Mouse (Mus musculus) adrenal gland, adult 18-20 months (tissue): Measurements from ENCODE around the gene Itga6. TPM values are rescaled to one million over a fixed set of nuclear protein-coding genes. Genes with fewer than 3 reads are reported as not detected.
A peak's percentile ranks its signal among the peaks of the same experiment; 100 is the strongest.

Experiments used
- DNase-seq, 2 experiments: peaks; one replicate each; pipeline ENCODE4 v3.0.0; 2021 to 2022; ENCODE audit warnings: low spot score in 2 of 2
- total RNA-seq, 2 experiments: library from RNA; stranded (reverse); gene quantifications; 1 replicate in 1 of 2; 2 replicates in 1 of 2; pipeline ENCODE4 v1.2.3; 2021

Gene Itga6
- total RNA-seq, 2 experiments from 2014 or later, result 104 to 133 TPM

- no peak for DNase-seq
Measured at GRCm38 (mm10) chr2:71837261-71837660, 91.8 kb downstream of the Itga6 start.

DNA sequence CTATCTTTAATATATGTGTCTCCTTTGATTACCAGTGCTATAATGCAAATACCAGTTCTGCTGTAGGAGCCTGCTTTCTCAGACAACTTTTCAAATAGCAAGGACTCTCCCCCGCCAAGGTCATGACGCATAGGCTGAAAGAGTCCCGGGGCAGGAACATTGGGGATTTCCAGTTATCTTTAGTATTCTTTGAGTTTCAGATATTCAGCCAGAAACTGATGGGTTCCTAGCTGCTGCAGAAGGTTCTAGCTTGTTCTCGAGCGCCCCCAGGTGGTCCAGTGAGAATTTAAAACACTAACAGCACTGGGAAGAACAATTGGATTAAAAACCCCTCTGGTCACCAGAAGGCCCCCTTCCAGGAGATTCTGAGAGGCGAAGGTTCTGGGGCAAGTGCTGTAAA, 92.4 kb downstream of the Itga6 start:
- DNase-seq, result peak; percentile 63 to 78

- DNase-seq, result no peak
Measured at GRCm38 (mm10) chr2:71843316-71843715, 97.9 kb downstream of the Itga6 start.

GRCm38 (mm10) chr2:71844906-71845305, 99.5 kb downstream of the Itga6 start:
- DNase-seq, result no peak

DNA sequence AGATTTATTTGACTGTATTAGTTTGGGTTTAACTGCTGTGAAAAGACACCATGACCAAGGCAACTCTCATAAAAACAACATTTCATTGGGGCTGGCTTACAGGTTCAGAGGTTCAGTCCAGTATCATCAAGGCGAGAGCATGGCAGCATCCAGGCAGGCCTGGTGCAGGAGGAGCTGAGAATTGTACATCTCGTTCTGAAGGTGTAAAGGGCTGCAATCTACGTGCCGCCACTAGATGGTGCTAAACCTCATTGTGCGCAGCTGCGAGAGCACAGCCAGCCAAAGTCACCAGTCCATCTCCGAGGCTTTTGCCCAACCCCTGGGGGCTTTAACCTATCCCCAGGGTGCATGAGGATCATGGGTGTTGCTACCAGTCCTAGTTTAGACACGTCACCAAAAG, 106.7 kb downstream of the Itga6 start:
- DNase-seq, result peak in 1 of 2 experiments; percentile 42

DNA sequence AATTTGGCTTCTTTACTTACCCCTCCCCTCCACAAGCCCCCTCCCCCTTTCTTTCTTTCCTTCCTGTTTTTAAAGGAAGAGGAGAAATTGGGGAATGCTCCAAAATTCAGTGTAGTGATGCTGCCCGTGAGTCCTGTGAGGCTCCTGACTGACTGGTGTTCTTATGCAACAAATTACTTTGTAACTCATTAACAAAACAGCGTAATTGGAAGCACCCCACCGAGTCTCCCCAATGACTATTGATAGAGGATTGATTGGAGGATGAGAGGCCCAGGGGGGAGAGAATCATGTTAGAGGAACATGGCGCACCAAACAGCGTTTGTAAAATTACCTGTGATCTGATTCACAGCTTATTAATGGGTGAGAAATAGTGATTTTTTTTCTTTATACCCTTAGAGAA, 109.7 kb downstream of the Itga6 start:
- DNase-seq, result no peak

- no peak for DNase-seq
Measured at GRCm38 (mm10) chr2:71863531-71864173, 118.2 kb downstream of the Itga6 start.

DNA sequence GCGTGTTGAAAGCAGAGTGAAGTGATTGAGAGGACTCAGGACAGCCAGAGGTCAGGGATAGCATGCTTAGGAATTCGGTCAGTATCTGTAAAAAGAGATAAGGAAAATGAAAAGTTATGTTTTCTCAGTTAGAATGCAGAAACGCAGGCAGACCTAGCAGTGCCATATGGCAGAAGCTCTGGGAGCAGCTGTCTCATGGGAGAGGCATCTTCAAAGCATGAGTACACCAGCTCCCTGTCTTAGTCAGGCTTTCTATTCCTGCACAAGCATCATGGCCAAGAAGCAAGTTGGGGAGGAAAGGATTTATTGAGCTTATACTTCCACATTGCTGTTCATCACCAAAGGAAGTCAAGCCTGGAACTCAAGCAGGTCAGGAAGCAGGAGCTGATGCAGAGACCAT, 119.6 kb downstream of the Itga6 start:
- DNase-seq, result no peak

DNA sequence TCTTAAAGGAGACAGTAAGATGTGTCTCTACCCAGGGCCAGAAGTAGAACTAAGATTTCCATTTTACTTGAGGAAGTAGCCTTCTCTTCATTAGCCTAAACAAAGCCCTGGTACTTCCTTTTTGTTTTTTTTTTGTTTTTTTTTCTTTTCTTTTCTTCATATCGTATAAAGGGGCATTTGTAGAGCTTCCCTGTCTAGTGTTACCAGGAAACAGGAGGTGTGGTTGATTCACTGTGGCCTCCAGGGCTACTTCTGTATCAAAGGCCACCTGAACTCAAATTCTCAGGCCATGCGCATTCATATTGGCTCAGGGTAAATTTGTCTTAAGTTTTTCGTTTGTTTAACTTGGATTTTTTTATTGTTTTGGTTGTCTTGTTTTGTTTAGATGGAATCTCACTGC, 120.5 kb downstream of the Itga6 start:
- DNase-seq, result no peak

- no peak for DNase-seq
Measured at GRCm38 (mm10) chr2:71866565-71866964, 121.1 kb downstream of the Itga6 start.

DNA sequence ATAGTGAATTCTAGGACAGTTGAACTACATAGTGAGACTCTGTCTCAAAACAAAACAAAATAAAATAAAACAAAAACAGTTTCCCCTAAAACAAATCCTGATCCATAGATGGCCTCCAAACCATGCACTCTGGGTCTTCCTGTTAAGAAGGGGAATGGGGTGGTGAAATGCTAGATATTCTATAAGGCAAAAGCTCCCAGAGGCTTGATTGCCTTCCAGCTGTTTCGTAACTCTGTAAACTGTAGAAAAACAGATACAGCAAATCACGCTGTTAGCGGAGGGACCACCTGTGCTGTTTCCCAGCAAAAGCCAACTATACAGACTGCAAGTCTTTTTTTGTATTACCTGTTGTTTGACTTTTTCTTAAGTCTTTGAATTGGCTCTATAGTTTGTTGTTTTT, 121.6 kb downstream of the Itga6 start:
- no peak for DNase-seq

GRCm38 (mm10) chr2:71867480-71867879, 122.1 kb downstream of the Itga6 start:
- DNase-seq, result no peak

DNA sequence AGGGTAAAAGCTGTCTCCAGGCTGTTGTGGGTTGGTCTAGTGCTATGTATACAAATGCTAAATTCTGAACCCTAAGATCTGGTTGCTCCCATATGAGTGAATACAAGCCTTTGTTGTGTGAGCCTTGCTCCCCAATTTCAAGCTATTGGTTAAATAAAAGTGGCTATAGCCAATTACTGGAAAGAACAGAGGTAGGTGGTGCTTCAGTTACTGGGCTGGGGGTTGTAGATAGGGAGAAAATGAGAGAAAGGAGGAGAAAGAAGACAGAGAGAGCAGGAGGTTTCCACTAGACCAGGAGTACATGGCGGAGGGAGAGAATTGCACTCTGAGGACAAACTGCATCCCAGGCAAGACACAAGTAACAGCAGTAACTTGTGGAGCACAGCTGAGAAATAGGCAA, 122.8 kb downstream of the Itga6 start:
- no peak for DNase-seq

DNA sequence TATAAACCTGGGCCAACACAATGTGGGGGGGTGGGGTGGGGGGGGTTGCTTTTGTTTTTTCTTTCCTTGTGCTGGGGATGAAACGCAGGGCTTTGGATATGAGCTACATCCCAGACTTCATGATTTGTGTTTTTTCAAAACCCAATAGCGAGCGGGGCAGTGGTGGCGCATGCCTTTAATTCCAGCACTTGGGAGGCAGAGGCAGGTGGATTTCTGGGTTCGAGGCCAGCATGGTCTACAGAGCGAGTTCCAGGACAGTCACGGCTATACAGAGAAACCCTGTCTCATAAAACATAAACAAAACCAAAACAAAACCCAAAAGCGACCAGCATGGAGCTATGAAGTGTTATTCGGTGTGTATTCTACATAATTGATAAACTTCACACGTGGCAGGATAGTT, 126.7 kb downstream of the Itga6 start:
- DNase-seq, result no peak

DNA sequence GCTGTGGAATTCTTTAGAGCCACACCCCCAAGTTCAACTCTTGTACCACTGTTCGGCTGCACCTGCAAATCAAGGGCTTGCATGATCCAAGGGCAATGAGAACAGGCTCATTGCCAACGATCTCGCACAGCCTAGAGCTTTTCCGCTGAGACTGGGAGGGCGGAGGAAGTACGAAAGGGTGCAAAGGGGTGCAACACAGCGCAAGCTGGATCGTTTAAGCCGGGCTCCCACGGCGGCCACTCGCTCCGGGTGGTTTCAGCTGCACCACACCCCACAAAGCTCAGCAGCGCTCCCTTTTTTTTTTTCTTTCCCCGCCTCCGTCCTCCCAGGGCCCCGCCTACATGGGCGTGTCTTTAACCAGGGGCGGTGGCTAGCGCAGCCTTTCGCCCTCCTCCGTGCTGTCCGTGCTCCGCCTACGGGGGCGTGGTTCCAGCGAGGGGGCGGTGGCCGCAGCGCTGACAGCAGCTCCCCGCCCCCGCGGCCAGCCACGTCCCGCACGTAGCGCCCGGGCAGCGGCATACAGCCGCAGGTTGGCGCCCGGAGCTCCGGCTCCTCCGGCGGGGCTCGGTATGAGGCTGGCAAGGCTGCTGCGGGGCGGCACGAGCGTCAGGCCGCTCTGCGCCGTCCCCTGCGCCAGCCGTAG, 127.5 kb downstream of the Itga6 start, which contains the start of gene Pdk1:
Pdk1 (plus strand) TSS at position 424 of the 643 bp plus-strand sequence.
- DNase-seq, result peak; percentile 99 to 100

GRCm38 (mm10) chr2:71873474-71874322, 128.3 kb downstream of the Itga6 start:
- peak in 1 of 2 experiments; percentile 18 for DNase-seq

DNA sequence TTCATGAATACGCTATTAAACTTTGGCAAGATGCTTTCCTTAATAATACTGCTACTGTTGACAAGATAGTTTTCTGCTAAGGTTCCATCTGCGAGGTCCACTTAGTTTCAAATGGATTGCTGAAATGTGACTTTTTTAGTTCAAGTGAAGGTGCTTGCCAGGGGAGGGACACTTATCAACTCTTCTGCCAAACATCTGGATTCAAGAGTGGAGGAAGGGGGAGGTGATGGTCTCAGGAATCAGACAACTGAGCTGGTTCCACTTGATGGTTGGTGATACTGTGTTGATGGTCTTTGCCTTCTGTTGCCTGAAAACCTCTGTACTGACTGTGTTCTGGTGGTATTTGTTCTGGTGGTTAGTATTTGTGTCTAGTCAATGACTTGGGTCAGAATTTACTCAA, 129.0 kb downstream of the Itga6 start:
- no peak for DNase-seq

GRCm38 (mm10) chr2:71874836-71875235, 129.4 kb downstream of the Itga6 start:
- DNase-seq, result no peak

GRCm38 (mm10) chr2:71877865-71878264, 132.4 kb downstream of the Itga6 start:
- no peak for DNase-seq

DNA sequence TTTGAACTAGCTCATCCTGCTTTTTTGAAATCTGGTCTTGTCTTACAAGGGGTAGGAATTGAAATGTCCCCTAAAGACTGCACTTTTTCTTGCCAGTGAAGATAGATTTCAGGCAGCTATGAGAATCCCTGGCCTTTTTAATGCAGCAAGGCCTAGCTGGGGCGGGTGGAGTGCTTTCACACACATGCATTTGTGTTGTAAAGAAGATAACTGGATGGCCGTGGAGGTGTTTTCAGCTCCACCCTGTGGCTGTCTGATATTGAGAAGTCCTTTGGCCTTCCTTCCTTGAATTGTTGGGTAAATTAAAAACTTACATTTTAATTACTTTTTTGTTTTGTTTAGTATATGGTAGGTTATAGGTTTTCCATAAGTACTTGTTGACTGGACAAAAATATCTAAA, 133.0 kb downstream of the Itga6 start:
- DNase-seq, result no peak

GRCm38 (mm10) chr2:71878943-71879342, 133.5 kb downstream of the Itga6 start:
- no peak for DNase-seq
